Mouse (Mus musculus): ENCODE measurements around the gene Ccl6.

DNA sequence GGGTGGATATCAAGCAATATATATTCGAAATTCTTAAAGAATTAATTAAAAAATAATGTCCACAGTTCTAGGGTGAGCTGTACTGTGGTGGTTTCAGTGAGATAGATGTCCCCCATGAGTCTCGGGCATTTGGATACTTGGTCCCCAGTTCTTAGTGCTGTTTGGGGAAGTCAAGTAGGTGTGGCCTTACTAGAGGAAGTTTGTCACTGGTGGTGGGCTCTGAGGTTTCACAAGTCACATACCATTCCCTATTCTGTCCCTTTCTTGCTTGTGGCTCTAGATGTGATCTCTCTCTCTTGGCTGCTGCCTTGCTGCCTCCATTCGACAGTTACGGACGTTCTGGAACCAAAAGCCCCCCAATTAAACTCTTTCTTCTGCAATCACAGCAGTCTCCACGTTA lies 32.5 kb downstream of the Ccl6 start:
- no peak for TF ChIP-seq CTCF (IDR thresholded peaks at IDR 0.05; ENCODE audit: borderline replicate concordance, control insufficient read depth, extremely low read depth, insufficient read depth, low read length, poor library complexity)
- TF ChIP-seq POLR2A (IDR thresholded peaks at IDR 0.05; ENCODE audit: control insufficient read depth, extremely low read depth, insufficient read depth, low read length, poor library complexity): no peak
